Mouse (Mus musculus) hindbrain, embryonic 10.5 days (tissue): ENCODE measurements around the gene Olfr785. TPM values are rescaled to one million over a fixed set of nuclear protein-coding genes. Genes with fewer than 3 reads are reported as not detected.
"Not testable (repeated sequence)": the region's sequence is repeated elsewhere in the genome, so short reads cannot be mapped to it uniquely, and the experiment has no call there.

Experiments used
- DNase-seq: peaks from one replicate; pipeline ENCODE4 v3.0.0-alpha.2; 2017; ENCODE audit warnings: low spot score
- H3K27ac ChIP-seq: fragments of 300-500 bp; sonication (generic); 2 replicates; pipeline ENCODE4 v1.5.1; 2016; ENCODE audit warnings: mild to moderate bottlenecking, moderate library complexity
- H3K27me3 ChIP-seq: fragments of 300-500 bp; sonication (generic); 2 replicates; pipeline ENCODE4 v1.6.1; 2016; ENCODE audit warnings: mild to moderate bottlenecking; ENCODE audit not compliant: poor library complexity, insufficient read depth, severe bottlenecking
- H3K36me3 ChIP-seq: fragments of 300-500 bp; sonication (generic); 2 replicates; pipeline ENCODE4 v1.6.1; 2016; ENCODE audit warnings: mild to moderate bottlenecking, moderate library complexity
- H3K4me1 ChIP-seq: fragments of 300-500 bp; sonication (generic); replicated peaks from 2 replicates; pipeline ENCODE4 v1.6.1; 2016; ENCODE audit warnings: mild to moderate bottlenecking
- H3K4me3 ChIP-seq: fragments of 300-500 bp; sonication (generic); 2 replicates; pipeline ENCODE4 v1.5.1; 2016; ENCODE audit warnings: mild to moderate bottlenecking, moderate library complexity
- H3K9me3 ChIP-seq: fragments of 300-500 bp; sonication (generic); 2 replicates; pipeline ENCODE4 v1.6.1; 2016; ENCODE audit warnings: mild to moderate bottlenecking, moderate library complexity
- WGBS: fragments of 180-500 bp; shearing (Covaris S2); methylation state at CpG from one replicate; pipeline ENCODE4 v1.1.7; 2016; 5-methylcytosine and 5-hydroxymethylcytosine counted together
- polyA plus RNA-seq: library from polyadenylated mRNA; unstranded; fragments of >200 nt; fragmentation: Nextera tagmentation; extraction: Ambion mirVana; gene quantifications from 2 replicates; pipeline ENCODE4 v1.2.1, GENCODE M21; 2016

Olfr785 gene
- not detected in 2 replicates for polyA plus RNA-seq

- H3K4me3 ChIP-seq = no peak within 1 kb of the TSS
- no peaks in the 10 kb centered on the region for H3K9me3 ChIP-seq
- H3K27me3 ChIP-seq = no peaks in the 10 kb centered on the region
- DNase-seq = no peak
- WGBS = 82% methylated on average over 2 of the region's 2 CpGs
- no peaks in the 10 kb centered on the region for H3K4me1 ChIP-seq
- no peaks in the 10 kb centered on the region for H3K36me3 ChIP-seq
- no peak within 1 kb of the TSS for H3K27ac ChIP-seq
Observed at GRCm38 (mm10) chr10:129405126-129405525, at the start of gene Olfr785. TSS of gene Olfr785 (plus strand) at chr10:129405426.

DNA sequence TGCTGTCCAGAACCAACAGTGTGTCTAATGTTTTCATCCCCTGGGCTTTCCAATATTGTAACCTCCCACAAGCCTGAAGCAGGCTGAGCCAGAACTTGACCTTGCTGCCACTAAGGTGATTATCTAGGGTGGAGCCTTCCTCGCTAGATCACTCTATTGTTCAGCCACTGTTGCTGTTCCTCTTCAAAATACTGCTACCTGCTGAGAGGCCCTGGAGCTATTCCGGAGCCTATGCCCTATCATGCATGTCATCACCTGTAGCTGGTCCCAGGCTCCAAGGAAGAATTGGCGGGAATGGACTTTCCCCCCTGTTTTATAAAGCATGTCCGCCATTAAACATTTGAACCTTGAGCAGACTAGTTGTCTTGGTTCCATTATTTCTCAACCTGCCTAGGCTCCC, 48.7 kb upstream of the Olfr785 start:
- not testable (repeated sequence) for H3K27me3 ChIP-seq

GRCm38 (mm10) chr10:129357307-129357706, 47.9 kb upstream of the Olfr785 start:
- H3K27ac ChIP-seq = no peak overlapping the region
- no peak overlapping the region for H3K4me3 ChIP-seq
- H3K36me3 ChIP-seq = no peaks in the 10 kb centered on the region
- no peaks in the 10 kb centered on the region for H3K27me3 ChIP-seq
- no peaks in the 10 kb centered on the region for H3K4me1 ChIP-seq
- H3K9me3 ChIP-seq = peaks cover 11% of the 10 kb centered on the region
- DNase-seq = no peak
- WGBS = 78% methylated on average over 5 of the region's 5 CpGs

More for the DNA sequence above, 48.7 kb upstream of the Olfr785 start:
- not testable (repeated sequence) for H3K4me3 ChIP-seq, H3K27ac ChIP-seq, H3K4me1 ChIP-seq, DNase-seq, H3K9me3 ChIP-seq, H3K36me3 ChIP-seq
- 85% methylated on average over 4 of the region's 4 CpGs for WGBS

GRCm38 (mm10) chr10:129374051-129374450, 31.2 kb upstream of the Olfr785 start:
- H3K27me3 ChIP-seq, H3K4me3 ChIP-seq, H3K9me3 ChIP-seq, H3K36me3 ChIP-seq, H3K27ac ChIP-seq, DNase-seq, H3K4me1 ChIP-seq: not testable (repeated sequence)
- 89% methylated on average over 5 of the region's 5 CpGs for WGBS

- no peak within 1 kb of the TSS for H3K4me3 ChIP-seq
- no peak for DNase-seq
Observed at GRCm38 (mm10) chr10:129383783-129384182, 21.4 kb upstream of the Olfr785 start, which contains the start of gene Olfr784. TSS of gene Olfr784 (plus strand) at chr10:129384083.

GRCm38 (mm10) chr10:129400892-129401291, 4.3 kb upstream of the Olfr785 start:
- 44% methylated on average over 5 of the region's 5 CpGs for WGBS
- no peak overlapping the region for H3K27ac ChIP-seq
- DNase-seq = no peak
- no peaks in the 10 kb centered on the region for H3K27me3 ChIP-seq
- no peaks in the 10 kb centered on the region for H3K4me1 ChIP-seq
- 0 out of 2 replicates have a peak, but pooled peaks cover 9% of the 10 kb centered on the region for H3K9me3 ChIP-seq
- H3K4me3 ChIP-seq = no peak overlapping the region
- no peaks in the 10 kb centered on the region for H3K36me3 ChIP-seq

More at GRCm38 (mm10) chr10:129383783-129384182, 21.4 kb upstream of the Olfr785 start, which contains the start of gene Olfr784:
- Histone ChIP-seq H3K27me3 (no peaks in the 10 kb centered on the region), H3K4me1 (no peaks in the 10 kb centered on the region), H3K36me3 (no peaks in the 10 kb centered on the region), H3K27ac (no peak within 1 kb of the TSS), H3K9me3 (0 out of 2 replicates have a peak, but pooled peaks cover 5% of the 10 kb centered on the region)

DNA sequence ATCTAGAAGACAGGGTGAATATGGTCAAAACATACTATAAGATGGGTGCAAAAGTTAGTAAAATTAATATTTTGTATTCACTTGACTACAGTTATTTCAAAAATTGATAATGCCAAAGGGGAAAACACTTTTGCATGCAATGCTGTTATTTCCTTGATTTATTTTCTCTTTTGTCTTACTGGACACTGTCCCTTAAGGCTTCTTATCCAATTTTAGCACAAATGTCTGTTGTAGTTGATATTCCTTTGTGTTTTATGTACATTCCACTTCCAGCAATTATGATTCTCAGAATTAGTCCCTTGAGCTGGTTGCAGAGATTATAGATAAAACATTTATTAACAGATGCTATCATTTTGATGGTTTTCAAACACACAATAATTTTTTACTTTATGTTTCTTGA, 21.8 kb downstream of the Olfr785 start, which contains the start of gene Olfr786:
TSS of gene Olfr786 (plus strand) at position 301 of the 400 bp plus-strand sequence.
- Histone ChIP-seq H3K27ac (no peak within 1 kb of the TSS), H3K9me3 (no peaks in the 10 kb centered on the region), H3K4me3 (no peak within 1 kb of the TSS), H3K36me3 (no peaks in the 10 kb centered on the region), H3K27me3 (no peaks in the 10 kb centered on the region), H3K4me1 (no peaks in the 10 kb centered on the region)
- no peak for DNase-seq

Other genes starting within 250 kb of the Olfr785 start
- gene Olfr771, start 240.7 kb upstream of the Olfr785 start, polyA plus RNA-seq = not detected in 2 replicates
- gene Olfr772, start 227.5 kb upstream of the Olfr785 start, polyA plus RNA-seq = not detected in 2 replicates
- not detected in 2 replicates for gene Olfr773, start 218.0 kb upstream of the Olfr785 start, polyA plus RNA-seq
- gene Olfr774, start 169.2 kb upstream of the Olfr785 start, polyA plus RNA-seq = not detected in 2 replicates
- gene Olfr775, start 157.0 kb upstream of the Olfr785 start, polyA plus RNA-seq = not detected in 2 replicates
- not detected in 2 replicates for gene Olfr776, start 146.3 kb upstream of the Olfr785 start, polyA plus RNA-seq
- gene Olfr777, start 133.9 kb upstream of the Olfr785 start, polyA plus RNA-seq = 0.10 TPM in 1 of 2 replicates, not detected in the other
- gene Olfr780, start 87.3 kb upstream of the Olfr785 start, polyA plus RNA-seq = not detected in 2 replicates
- not detected in 2 replicates for gene Olfr781, start 76.6 kb upstream of the Olfr785 start, polyA plus RNA-seq
- not detected in 2 replicates for gene Olfr782, start 56.6 kb upstream of the Olfr785 start, polyA plus RNA-seq
- 0.08 TPM in 1 of 2 replicates, not detected in the other for gene Olfr784, start 21.3 kb upstream of the Olfr785 start, polyA plus RNA-seq
- not detected in 2 replicates for gene Olfr786, start 21.9 kb downstream of the Olfr785 start, polyA plus RNA-seq
- not detected in 2 replicates for gene Olfr787, start 56.4 kb downstream of the Olfr785 start, polyA plus RNA-seq
- not detected in 2 replicates for gene Olfr788, start 65.6 kb downstream of the Olfr785 start, polyA plus RNA-seq
- gene Olfr789, start 79.3 kb downstream of the Olfr785 start, polyA plus RNA-seq = not detected in 2 replicates
- not detected in 2 replicates for gene Olfr790, start 93.1 kb downstream of the Olfr785 start, polyA plus RNA-seq
- gene Olfr791, start 116.4 kb downstream of the Olfr785 start, polyA plus RNA-seq = not detected in 2 replicates
- not detected in 2 replicates for gene Olfr792, start 133.7 kb downstream of the Olfr785 start, polyA plus RNA-seq
- gene Olfr794, start 162.2 kb downstream of the Olfr785 start, polyA plus RNA-seq = not detected in 2 replicates
- gene Olfr796, start 207.1 kb downstream of the Olfr785 start, polyA plus RNA-seq = not detected in 2 replicates
- not detected in 2 replicates for gene Olfr798, start 222.5 kb downstream of the Olfr785 start, polyA plus RNA-seq
- gene Olfr799, start 232.1 kb downstream of the Olfr785 start, polyA plus RNA-seq = not detected in 2 replicates